Mouse (Mus musculus) CH12.LX (cell line): ENCODE data around the gene Zswim5.

Experiments used
- BHLHE40 ChIP-seq: IDR thresholded peaks from 2 replicates; pipeline ENCODE4 v1.6.1; 2011; ENCODE audit warnings: mild to moderate bottlenecking, low read depth, low read length, improper control_type of control experiment
- CHD1 ChIP-seq: IDR thresholded peaks from 2 replicates; pipeline ENCODE4 v1.6.1; 2012; ENCODE audit warnings: low read depth, low read length, improper control_type of control experiment, inconsistent platforms
- CTCF ChIP-seq, 2 experiments: IDR thresholded peaks in 1 of 2; conservative IDR thresholded peaks in 1 of 2; 2 replicates each; pipeline ENCODE4 v1.5.1; 2011 to 2012; ENCODE audit warnings: low read depth in 2 of 2, low read length in 2 of 2, improper control_type of control experiment in 1 of 2, inconsistent platforms in 1 of 2, mild to moderate bottlenecking in 1 of 2, moderate library complexity in 1 of 2
- ETS1 ChIP-seq: conservative IDR thresholded peaks from 2 replicates; pipeline ENCODE4 v1.6.1; 2012; ENCODE audit warnings: low read depth, mild to moderate bottlenecking, inconsistent platforms, low read length, improper control_type of control experiment, moderate library complexity
- GABPA ChIP-seq: IDR thresholded peaks from 2 replicates; pipeline ENCODE4 v1.6.1; 2012; ENCODE audit warnings: low read depth, low read length, improper control_type of control experiment, inconsistent platforms; ENCODE audit not compliant: insufficient replicate concordance
- JUND ChIP-seq: conservative IDR thresholded peaks from 2 replicates; pipeline ENCODE4 v1.6.1; 2011; ENCODE audit warnings: low read depth, low read length, improper control_type of control experiment
- MAZ ChIP-seq: IDR thresholded peaks from 2 replicates; pipeline ENCODE4 v1.6.1; 2012; ENCODE audit warnings: low read depth, mild to moderate bottlenecking, inconsistent platforms, low read length, improper control_type of control experiment, moderate library complexity
- POLR2A ChIP-seq: IDR thresholded peaks from 2 replicates; pipeline ENCODE4 v1.6.1; 2011; ENCODE audit warnings: low read depth, mild to moderate bottlenecking, improper control_type of control experiment, low read length
- RCOR1 ChIP-seq: conservative IDR thresholded peaks from 2 replicates; pipeline ENCODE4 v1.6.1; 2012; ENCODE audit warnings: low read depth, mild to moderate bottlenecking, inconsistent platforms, low read length, improper control_type of control experiment
- USF2 ChIP-seq: conservative IDR thresholded peaks from 2 replicates; pipeline ENCODE4 v1.6.1; 2011; ENCODE audit warnings: low read depth, low read length, improper control_type of control experiment
- ZC3H11A ChIP-seq: IDR thresholded peaks from 2 replicates; pipeline ENCODE4 v1.6.1; 2012; ENCODE audit warnings: low read depth, mild to moderate bottlenecking, inconsistent platforms, low read length, improper control_type of control experiment

DNA sequence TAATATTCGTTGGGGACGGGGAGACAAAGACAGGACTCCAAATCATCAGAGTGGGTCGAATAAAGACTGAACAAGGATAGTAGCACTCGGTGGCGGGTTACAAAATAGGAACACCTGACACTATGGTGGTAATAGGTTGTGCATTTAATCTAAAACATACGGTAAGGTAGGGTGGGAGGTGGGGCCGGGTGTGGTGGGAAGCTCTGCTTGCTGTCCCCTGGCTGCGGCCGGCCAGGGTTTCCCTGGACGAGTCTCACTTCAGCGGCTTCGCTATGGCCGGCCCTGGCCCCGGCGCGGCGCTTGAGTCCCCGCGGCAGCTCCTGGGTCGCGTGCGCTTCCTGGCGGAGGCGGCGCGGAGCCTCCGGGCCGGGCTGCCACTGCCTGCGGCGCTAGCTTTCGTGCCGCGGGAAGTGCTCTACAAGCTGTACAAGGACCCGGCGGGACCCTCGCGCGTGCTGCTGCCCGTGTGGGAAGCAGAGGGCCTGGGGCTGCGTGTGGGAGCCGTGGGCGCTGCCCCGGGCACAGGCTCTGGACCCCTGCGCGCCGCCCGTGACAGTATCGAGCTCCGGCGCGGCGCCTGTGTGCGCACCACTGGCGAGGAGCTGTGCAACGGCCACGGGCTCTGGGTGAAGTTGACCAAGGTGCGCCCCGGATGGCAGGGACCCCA lies 118.1 kb downstream of the Zswim5 start, which contains the start of gene Hectd3:
- TF ChIP-seq CTCF (conservative IDR thresholded peaks at IDR 0.05 in 1 of 2, IDR thresholded peaks at IDR 0.05 in 1 of 2; ENCODE audit: low read depth in 2 of 2, low read length in 2 of 2) = no peak
- 0 out of 2 replicates have a peak, but pooled peaks have one; percentile 52 for TF ChIP-seq MAZ
- TF ChIP-seq USF2 = no peak
- peak; percentile 48; the same call in 1 of the 2 replicates for TF ChIP-seq BHLHE40
- no peak for TF ChIP-seq RCOR1
- no peak for TF ChIP-seq CHD1
- TF ChIP-seq ETS1 = no peak; the same call in 1 of the 2 replicates
- TF ChIP-seq GABPA = no peak
- no peak for TF ChIP-seq POLR2A
- TF ChIP-seq ZC3H11A = no peak
- no peak for TF ChIP-seq JUND
